Mouse (Mus musculus): Measurements from ENCODE around the gene Antxr1. TPM values are rescaled to one million over a fixed set of nuclear protein-coding genes. Genes with fewer than 3 reads are reported as not detected.
A peak's percentile ranks its signal among the peaks of the same experiment; 100 is the strongest.

Gene Antxr1
- polyA plus RNA-seq, 3 experiments from 2014 or later: 0.34 TPM; not detected in 2

DNA sequence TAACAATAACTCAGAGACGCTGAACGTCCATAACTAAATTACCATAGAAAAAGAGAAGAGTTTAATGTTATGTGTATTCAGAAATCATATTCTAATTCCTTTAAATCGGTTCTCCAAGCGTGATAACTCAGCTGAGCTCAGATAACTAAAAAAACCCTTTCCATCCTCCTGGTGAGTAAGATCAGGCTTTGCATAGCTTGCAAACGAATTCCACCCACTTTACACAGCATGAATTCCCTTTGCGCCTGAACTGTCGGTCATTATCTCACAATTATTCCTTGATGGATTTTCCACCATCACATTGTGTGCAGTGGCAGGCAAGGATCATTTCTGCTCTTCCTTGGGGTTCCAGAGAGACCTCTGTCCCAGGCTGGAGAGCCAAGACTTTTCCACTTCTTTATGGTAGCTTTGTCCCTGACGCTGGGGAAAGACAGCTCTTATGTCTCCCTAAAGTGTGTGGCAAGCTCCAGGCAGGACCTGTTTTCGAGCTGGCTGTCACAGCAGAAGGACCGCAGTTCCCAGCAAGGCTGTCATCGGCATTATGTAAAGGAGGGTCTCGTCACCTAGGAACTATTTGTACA lies 201.6 kb downstream of the Antxr1 start:
- no peak for ATAC-seq

DNA sequence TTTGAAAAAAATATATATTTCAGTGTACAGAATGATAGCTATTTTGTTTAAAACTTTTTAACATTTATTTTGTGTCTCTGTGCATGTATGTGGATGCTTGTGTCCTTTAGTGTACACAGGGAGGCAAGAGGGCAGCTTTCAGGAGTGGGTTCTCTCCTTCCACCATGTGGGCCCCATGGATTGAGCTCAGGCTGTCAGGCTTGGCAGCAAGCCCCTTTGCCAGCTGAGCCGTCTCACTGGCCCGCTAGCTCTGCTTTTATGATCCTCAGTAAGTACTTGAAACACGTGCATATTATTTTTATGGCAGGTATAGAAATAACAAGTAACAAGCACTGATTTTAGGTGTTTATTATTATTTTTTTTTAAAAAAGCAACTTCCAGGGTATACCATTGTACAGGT lies 202.1 kb downstream of the Antxr1 start:
- ATAC-seq: no peak

DNA sequence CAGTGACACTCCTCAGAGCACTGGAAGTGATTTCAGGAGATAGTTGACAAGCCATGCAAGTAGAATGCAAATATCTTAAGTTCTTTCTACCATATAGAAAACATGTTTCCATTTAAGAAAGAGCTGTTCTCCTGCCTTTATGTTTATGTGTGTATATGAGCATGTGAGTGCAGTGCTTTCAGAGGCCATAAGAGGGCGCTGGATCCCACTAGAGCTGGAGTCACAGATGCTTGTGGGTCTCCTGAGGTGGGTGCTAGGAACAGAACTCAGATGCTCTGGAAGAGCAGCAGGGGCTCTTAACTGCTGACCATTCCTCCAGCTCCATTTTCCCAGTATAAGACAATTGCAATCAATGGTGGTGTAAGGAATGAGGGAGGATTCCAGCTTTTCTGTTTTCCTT lies 204.5 kb downstream of the Antxr1 start:
- ATAC-seq: no peak

DNA sequence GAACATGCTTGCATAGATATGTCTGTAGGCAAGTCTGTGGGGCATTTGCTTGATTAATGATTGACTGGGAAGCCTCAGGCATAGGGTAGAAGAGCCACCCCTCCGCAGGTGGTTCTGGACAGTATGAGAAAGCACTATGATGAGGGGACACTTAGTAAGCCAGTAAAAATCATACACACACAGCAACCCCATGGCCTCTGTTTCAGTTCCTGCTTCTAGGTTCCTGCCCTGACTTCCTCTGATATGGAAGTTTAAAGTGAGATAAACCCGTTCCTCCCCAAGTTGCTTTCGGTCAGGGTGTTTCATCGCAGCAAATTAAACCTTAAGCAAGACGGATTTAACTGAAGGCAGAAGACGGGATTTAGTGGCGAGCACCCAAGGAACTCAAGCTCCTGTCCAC lies 205.0 kb downstream of the Antxr1 start:
- ATAC-seq: no peak

DNA sequence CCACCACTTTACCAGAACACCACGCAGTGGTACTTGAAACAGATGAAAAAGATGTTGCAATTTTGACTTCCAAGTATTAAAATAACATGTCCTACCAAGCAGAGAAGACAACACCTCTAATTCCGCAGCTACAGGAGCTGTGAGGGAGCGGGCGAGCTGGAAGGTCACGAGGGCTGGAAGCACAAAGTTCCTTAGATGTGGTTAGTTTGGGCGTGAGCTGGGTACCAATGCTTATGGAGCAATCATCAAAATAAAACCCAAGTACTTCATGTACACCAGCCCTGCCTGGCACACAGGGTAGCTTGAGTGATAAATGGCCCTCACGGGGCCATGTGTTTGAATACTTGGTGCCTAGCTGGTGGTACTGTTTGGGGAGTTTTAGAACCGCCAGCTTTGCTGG lies 205.8 kb downstream of the Antxr1 start:
- no peak for ATAC-seq

DNA sequence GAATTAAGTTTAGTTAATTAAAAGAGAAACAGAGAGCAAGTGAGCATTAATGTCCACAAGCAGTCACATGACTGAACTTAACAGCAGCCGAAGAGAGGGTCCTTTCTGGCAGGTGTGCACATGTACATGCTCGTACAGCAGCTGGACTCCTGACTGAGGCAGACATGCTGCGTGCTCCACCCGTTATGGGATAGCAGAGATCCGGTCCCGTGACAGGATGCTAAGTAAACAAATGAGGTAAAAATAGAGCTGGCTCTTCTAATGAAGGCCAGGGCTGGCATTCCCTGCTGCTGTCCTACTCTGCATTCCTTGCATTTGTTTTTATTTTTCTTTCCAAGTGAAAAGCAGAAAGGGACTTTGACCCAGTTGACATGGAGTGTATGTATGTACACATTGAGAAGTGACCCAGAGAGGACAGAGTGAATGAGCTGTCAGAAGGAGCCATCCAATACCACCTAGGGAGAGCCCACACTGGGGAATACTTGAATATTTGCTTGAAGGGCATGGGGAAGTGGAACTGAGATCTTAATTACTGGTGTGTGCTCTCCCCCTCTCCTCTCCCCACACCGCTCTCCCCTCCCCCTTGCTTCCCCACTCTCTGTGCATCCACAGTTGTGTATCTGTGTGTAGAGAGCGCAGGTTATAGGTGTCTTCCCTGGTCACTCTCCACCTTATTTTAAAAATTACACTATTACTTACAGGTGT lies 208.4 kb downstream of the Antxr1 start:
- ATAC-seq: no peak

DNA sequence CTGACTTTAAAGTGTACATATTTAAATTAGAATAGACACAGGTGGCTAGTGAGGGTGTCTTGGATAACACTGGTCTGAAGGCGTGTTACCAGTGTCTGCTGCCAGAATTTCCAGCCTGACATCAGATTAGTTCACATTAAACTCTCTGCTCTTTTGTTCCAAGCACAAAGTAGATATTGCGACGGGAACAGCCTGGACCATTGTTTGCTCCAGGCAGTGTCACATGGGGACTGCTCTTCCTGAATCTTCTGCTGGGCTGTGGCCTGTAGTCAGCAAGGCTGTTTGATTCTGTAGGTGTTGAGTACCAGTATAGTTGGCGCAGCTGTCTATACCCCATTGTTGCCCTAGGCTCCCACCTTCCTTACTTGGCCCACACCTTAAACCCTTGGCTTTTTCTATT lies 211.6 kb downstream of the Antxr1 start:
- ATAC-seq: no peak

DNA sequence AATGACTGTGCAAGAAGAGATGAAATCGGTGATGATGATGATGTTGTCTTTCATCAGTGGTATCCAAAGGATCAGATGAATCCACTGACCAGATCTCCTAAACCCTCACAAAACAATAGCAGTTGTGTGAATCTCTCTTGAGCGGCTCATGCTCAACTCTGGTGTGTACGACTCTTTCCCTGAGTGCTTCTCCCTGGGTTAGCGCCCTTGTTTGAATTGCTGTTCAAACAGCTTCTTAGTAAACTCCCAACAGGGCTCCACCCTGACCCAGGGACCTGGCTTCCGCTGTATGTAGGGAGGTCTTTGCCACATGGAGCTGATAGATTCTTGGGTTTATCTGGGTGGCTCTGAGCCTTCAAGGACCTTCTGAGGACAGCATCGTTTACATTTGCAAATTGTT lies 212.2 kb downstream of the Antxr1 start:
- ATAC-seq: no peak

DNA sequence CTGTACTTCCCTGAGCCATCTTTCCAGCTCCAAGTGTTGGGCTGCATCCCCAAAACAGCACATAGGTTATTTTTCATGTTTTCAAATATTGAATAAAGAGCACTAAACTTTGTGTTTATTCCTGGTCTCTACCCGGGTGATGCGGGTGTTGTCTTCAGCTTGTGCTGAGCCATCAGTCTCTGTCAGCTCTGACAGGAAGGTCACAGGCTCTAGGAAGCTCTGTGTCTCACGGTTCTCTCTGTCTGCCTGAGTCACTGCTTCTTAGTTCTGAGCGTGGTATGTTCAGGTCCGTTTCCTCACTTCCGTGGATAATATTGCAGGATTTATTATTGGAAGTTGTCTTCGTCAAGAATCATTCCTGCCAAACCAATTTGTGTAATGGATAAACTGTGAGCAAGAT lies 213.7 kb downstream of the Antxr1 start:
- no peak for ATAC-seq

DNA sequence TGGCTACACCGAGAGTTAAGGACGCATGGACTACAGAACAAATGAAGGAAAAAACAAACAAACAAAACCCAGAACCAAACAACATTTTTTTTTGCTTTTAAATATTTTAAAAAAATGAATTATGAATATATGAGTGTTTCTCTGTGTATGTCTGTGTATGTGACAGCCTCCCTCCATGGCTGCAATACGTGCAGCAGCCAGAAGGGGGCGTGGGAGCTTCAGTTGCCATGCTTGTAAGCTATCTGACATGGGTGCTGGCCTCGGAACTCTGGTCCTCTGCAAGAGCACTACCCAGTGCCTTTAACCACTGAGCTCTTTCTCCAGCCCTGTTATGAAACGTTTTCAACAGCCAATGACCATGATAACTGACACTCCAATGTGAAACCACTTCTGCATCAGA lies 215.0 kb downstream of the Antxr1 start:
- ATAC-seq: no peak

DNA sequence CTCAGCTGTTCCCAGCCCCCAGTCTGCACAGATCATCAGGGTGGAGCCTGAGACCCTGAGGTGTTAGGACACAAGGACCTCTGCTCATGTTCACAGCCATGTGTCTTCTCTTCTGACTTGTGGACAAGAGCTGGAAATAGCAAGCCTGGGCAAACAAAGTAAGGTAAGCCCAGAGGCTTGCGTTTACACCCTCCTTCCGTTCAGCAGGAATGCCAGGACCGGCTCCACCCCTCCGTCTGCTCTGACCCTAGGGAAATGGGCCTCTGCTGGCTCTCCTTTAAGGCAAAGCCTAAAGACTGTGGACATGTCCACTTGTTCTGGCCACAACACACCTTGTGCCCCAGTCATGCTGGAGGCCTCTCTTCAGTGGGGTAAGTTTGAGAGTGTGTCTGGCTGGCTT lies 215.6 kb downstream of the Antxr1 start:
- ATAC-seq: no peak

DNA sequence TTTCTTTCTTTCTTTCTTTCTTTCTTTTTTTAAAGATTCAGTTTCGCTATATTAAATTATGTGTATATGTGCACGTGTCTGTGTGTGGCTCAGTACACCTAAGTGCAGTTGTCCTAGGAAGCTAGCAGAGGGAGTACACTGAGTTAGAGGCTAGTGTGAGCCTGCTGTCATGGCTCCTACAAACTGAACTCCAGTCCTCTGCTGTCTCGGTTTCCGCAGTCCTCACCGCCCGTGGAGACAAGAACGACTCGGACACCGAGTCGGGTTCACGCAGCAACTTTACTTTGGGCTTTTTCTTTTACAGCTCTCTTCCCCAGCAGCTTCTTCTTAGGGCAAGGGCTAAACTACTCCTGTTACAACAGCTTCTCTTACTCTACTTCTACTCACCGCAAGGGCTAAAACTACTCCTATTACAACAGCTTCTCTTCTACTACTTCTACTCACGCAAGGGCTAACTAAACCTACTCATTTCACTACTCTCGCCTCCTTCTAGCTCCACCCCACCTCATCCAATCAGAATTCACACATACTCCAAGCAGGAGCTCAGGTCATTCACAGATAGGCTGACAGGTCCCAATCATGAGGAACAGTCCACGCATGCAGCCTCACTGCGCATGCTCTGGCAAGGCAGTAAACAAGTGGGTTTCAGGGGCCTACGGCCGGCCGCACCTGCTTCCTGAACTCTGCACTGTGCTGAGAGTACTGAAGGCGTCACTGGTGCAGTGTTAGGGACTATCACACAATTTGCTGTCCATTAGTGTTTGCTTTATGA lies 216.4 kb downstream of the Antxr1 start:
- ATAC-seq: no peak

DNA sequence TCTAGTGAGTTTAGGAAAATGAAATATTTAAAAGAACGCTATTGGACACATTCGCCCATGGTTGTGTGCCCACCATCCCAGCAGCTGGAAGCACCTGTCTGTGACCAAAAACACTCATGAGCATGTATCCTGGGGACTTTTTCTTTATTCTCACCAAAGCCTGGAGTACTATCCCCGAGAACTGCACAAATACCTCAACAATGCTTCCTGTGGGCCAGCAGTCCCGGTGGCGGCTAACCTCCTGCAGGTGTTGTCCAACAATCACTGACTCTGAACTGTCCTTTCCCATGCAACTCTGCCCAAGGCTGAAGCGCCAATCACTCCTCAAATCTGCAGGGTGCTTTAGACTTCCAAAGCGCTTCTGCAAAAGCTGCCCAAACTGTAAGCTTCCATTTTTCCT lies 219.0 kb downstream of the Antxr1 start:
- ATAC-seq: no peak

DNA sequence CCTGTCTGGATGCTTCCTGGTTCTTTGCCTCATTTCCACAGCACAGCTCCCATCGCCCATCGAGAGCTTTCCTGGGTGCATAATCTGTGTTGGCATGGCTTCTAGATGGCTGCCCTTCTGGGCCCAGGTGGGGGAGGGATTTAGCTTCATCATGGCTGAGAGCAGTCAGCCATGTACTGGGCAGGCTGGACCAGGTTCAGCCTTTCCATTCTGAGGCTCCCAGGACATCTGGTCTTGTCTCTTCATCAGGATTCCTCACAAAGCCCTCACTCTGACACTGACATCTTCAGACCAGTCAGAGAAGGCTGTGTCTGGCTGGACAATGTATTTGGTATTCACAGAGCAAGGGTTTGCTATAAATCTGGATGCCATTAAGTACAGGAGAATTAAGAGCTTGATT lies 219.6 kb downstream of the Antxr1 start:
- ATAC-seq: no peak

DNA sequence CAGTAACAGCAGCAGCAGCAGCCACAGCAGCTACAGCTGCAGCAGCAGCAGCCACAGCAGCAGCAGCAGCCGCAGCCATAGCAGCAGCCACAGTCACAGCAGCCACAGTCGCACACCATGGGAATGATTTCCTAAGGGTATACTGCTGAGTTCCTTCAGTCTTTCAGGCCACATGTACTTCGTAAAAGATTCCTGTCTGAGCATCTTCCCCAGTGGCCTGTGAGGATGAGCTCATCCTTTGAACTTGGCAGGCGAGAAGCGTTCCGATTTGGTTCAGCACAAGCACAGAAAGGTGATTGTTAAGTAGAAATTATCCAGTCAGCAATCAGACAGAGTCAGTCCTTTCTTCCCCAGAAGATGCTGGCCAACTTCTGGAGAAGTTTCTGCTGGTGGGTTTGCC lies 223.5 kb downstream of the Antxr1 start:
- ATAC-seq: no peak

DNA sequence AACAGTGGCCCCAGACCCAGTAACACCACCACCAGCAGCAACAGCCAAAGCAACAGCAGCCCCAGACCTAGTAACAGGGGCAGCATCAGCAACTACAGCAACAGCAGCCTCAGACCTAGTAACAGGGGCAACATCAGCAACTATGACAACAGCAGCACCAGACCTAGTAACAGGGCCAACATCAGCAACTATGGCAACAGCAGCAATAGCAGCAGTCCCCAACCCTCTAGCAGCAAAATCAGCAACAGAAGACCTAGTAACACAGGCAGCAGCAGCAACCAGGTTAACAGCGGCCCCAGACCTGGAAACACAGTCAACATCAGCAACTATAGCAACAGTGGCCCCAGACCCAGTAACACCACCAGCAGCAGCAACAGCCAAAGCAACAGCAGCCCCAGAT lies 224.1 kb downstream of the Antxr1 start:
- ATAC-seq: no peak

DNA sequence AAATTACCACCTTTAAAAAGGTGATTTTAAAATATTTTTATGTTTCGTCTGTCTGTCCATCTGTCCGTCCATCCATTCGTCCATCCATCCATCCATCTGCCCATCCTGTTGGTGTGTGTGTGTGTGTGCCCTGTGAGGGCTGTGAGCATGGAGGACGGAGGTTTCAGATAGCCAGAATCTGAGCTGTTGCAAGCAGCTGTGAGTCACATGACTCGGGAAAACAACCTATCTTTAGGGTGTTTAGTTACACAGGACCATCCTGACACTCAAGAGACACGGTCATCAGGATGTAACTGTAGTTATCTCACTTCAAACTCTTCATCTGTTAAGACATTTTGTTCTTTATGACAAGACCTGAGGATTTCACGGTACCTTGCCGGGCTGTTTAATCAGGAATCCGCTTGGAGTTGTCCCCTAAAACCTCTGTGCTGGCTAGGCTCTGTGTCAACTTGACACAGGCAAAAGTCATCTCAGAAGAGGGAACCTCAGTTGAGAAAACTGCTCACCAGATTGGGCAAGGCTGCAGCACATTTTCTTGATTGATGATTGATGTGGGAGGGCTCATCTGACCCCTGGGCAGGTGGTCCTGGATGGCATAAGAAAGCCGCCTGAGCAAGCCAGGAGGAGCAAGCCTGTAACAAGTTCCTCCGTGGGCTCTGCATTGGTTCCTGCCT lies 231.4 kb downstream of the Antxr1 start, which contains the start of gene D6Ertd527e:
Gene D6Ertd527e, plus strand, starts transcription at position 624 of the 674 bp plus-strand sequence.
- ATAC-seq: no peak

DNA sequence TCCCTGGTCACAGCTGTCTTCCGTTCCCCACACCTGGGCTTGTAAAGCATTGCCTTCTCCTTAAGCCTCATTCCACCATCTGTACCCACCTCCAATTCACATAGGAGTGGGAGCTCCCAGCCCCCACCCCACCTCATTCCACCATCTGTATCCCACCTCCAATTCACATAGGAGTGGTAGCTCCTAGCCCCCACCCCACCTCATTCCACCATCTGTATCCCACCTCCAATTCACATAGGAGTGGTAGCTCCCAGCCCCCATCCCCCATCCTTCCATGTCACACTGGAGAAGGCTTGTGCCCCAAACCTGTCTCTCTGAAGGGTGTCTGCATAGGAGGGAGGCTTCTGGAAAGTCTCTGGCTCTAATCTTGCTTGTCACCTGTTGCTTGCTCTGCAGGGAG lies 232.3 kb downstream of the Antxr1 start:
- ATAC-seq: no peak

DNA sequence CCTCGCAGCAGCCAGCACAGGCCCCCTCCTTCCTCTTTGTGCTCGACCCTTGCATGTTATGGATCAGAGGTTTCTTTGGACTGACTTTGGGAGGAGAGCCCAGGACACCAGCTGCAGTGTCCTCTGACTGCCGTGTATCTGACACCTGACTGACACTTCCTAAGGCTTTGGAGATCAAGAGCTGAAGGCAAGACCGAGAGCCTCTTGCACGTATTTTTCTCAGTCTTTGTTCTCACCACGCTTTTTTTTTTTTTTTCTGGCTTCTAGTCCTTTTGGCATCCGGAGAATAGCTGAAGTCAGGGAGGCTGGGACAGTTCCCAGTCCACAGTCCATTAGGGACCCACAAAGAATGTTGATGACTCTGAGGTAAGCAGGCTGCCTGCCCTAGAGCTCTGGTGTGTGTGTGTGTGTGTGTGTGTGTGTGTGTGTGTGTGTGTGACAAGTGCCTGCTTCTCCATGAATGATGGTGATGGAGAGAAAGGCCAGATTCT lies 233.2 kb downstream of the Antxr1 start:
- no peak for ATAC-seq

DNA sequence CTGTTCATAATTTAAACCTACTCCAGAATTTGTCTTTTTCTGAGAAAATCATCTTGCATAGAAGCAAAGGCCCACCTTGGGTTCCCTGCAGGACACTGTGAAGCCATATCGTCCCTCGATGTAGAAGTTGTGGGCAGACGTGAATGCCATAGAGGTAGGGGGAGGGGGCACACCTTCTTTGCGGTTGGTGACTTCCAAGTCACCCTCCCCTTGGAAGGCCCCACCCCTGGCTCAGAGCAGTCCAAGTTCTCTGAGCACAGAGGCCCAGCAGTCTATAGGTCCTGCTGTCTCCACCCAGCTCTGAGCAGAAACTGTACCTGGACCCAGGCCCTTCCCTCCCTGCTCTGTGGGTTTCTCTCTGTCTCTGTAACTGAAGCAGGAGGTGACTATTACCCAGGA lies 233.7 kb downstream of the Antxr1 start:
- ATAC-seq: no peak

DNA sequence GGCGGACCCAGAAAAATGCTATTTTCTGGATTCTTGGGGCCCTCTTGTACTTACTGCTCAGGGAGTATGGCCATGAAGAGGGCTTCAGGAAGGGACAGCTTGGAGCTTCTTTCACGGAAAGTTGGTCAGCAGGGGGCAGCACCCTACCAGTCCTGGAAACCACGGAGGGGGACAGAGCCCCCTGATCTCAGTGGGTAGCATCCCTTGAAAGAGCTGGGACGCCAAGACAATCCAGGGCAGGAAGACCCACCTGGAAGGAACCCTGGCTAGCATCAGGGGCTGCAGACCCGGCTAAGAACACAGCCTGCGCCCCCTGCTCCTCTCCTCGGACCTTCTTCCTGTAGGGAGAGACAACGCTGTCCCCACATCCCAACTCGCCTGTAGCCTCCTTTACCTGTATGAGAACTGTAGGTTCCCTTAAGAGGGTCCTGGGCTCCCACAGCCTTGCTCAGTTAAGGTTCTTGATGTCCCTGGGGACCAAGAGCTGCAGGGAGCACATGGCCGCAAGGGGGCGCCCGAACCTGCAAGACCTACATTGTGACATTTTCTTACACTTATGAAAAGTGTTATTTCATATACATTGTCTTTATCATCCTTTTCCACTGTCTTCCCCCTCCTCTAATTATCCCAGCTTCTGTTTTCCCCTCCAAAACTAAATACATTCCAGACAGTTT lies 234.2 kb downstream of the Antxr1 start:
- peak; percentile 60 for ATAC-seq

DNA sequence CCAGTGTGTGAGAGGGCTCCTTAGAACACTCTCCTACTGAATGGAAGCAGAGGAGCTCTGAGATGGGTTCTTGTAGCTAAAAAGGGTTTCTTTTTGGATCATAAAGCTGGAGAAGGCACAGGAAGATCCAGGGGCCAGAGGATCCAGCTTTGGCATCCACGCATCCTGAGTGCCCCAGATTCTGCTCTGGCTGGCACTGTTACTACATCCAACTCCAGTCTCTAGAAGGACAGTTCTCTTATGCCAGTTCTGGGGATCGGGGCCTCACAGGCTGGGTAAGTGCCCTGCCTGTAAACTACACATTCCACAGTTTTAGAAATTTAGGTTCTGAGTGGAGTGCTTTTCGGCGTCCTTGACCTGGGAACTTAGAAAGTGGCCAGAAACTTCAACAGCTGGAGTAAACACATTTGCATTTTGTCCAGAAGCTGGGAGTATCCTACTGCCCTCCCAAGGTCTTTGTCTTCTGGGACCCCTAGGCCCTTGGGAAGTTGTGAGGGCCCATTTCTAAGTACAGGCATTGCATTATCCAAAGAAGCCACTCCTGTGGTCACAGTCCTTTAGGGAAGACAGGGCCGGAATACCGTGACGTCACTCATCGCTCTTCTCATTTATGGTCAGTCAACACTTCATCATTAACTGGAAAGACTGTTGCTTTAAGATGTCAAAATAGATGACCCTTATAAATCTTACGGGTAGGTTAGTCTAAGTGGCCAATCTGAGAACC lies 235.2 kb downstream of the Antxr1 start:
- ATAC-seq: no peak
